Mouse (Mus musculus) embryo, embryonic 10.5 days (tissue): ENCODE results near the gene Dytn.
A peak's percentile ranks its signal among the peaks of the same experiment; 100 is the strongest.
"Not testable (repeated sequence)": the region's sequence is repeated elsewhere in the genome, so short reads cannot be mapped to it uniquely, and the experiment has no call there.

ENCODE experiments used
- DNase-seq: peaks from one replicate; pipeline ENCODE4 v3.0.0-alpha.2; 2015; ENCODE audit warnings: low spot score

The Dytn gene

GRCm38 (mm10) chr1:63686827-63687226, at the start of gene Dytn:
Gene Dytn, minus strand, starts transcription at chr1:63686927.
- DNase-seq, result no peak

GRCm38 (mm10) chr1:63730240-63730771, 43.6 kb upstream of the Dytn start, which contains the start of the genes Mdh1b and Fastkd2:
Gene Mdh1b, minus strand, starts transcription at chr1:63730318.
Gene Fastkd2, plus strand, starts transcription at chr1:63730614.
- peak; percentile 97 for DNase-seq

- no peak for DNase-seq
Measured at GRCm38 (mm10) chr1:63729796-63730195, 43.1 kb upstream of the Dytn start.

- no peak for DNase-seq
Measured at GRCm38 (mm10) chr1:63720161-63720560, 33.4 kb upstream of the Dytn start.

- no peak for DNase-seq
Measured at GRCm38 (mm10) chr1:63708876-63709275, 22.1 kb upstream of the Dytn start.

- DNase-seq, result no peak
Measured at GRCm38 (mm10) chr1:63705733-63706132, 19.0 kb upstream of the Dytn start.

GRCm38 (mm10) chr1:63696861-63697260, 10.1 kb upstream of the Dytn start:
- DNase-seq, result no peak

GRCm38 (mm10) chr1:63675975-63676374, 10.8 kb downstream of the Dytn start:
- no peak for DNase-seq

GRCm38 (mm10) chr1:63668852-63669160, 17.9 kb downstream of the Dytn start:
- DNase-seq, result peak; percentile 81

- DNase-seq, result peak; percentile 5
Measured at GRCm38 (mm10) chr1:63667949-63668851, 18.5 kb downstream of the Dytn start.

GRCm38 (mm10) chr1:63667201-63667948, 19.4 kb downstream of the Dytn start:
- peak; percentile 5 for DNase-seq

GRCm38 (mm10) chr1:63666089-63666488, 20.6 kb downstream of the Dytn start:
- DNase-seq, result no peak

- peak; percentile 91 for DNase-seq
Measured at GRCm38 (mm10) chr1:63659591-63659990, 27.1 kb downstream of the Dytn start.

- peak; percentile 87 for DNase-seq
Measured at GRCm38 (mm10) chr1:63658016-63658415, 28.7 kb downstream of the Dytn start.

- no peak for DNase-seq
Measured at GRCm38 (mm10) chr1:63639921-63640320, 46.8 kb downstream of the Dytn start.

GRCm38 (mm10) chr1:63630390-63630789, 56.3 kb downstream of the Dytn start:
- DNase-seq, result not testable (repeated sequence)

- DNase-seq, result peak; percentile 23
Measured at GRCm38 (mm10) chr1:63628211-63628610, 58.5 kb downstream of the Dytn start.

- no peak for DNase-seq
Measured at GRCm38 (mm10) chr1:63615668-63616067, 71.1 kb downstream of the Dytn start, which contains the start of gene Gm39653. Gene Gm39653, plus strand, starts transcription at chr1:63615968.

GRCm38 (mm10) chr1:63614594-63614993, 72.1 kb downstream of the Dytn start:
- DNase-seq, result peak; percentile 84

- DNase-seq, result no peak
Measured at GRCm38 (mm10) chr1:63609613-63610012, 77.1 kb downstream of the Dytn start.

GRCm38 (mm10) chr1:63603870-63604500, 82.7 kb downstream of the Dytn start:
- no peak for DNase-seq

GRCm38 (mm10) chr1:63586869-63587268, 99.9 kb downstream of the Dytn start:
- DNase-seq, result no peak
